Mouse (Mus musculus): ENCODE results near the gene Tlr6.

DNA sequence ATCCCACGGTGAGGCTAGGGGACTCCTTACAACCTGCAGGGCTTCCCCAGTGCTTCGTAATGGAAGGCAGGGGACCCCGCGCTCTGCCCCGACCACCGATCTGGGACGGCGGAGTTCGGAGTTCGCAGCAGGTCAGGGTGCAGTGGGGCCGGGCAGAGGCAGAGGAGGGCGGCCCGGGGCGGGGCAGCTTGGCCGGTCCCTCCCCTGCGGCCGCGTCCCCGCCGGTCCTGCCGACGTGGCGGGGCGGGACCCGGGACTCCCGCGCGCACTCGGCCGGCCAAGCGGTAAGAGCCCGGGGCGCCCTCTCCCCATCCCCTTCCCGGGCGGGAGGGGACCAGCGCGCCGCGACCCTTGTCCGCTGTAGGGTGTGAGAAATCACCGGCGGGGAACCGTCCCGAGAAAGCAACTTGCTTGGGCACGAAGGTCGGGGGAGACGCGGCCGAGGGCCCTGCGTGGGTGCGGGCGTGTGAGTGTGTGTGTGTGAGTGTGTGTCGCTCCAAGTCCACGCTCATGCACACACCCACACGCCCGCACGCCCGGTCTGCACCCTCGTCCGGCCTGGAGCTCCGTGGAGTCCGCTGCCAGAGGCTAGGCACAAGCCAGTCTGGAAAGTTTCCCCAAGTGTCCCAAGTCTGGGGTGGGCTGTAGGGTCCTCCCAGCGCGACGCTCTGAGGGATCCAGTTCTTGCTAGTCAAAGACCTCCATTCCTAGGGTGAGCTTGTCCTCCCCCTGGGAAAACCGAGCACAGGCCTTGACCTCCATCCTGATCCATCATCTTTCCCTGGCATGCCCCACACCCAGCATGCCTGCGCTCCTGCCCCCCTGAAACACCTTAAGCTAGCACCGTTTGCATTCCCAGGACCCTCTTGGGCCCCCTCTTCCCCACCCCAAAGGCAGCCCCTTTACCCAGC, 10.2 kb upstream of the Tlr6 start, which contains the start of gene Fam114a1:
- TF ChIP-seq CTCF (IDR thresholded peaks at IDR 0.05; ENCODE audit: low read depth) (no peak), EP300 (optimal IDR thresholded peaks at IDR 0.05) (no peak)
